Mouse (Mus musculus): ENCODE data around the gene Daglb. TPM values are rescaled to one million over a fixed set of nuclear protein-coding genes. Genes with fewer than 3 reads are reported as not detected.
A peak's percentile ranks its signal among the peaks of the same experiment; 100 is the strongest.

Gene Daglb
- 17.6 and 17.8 TPM in 2 replicates for polyA plus RNA-seq (2014; fragmentation: Nextera tagmentation; extraction: Ambion mirVana)

DNA sequence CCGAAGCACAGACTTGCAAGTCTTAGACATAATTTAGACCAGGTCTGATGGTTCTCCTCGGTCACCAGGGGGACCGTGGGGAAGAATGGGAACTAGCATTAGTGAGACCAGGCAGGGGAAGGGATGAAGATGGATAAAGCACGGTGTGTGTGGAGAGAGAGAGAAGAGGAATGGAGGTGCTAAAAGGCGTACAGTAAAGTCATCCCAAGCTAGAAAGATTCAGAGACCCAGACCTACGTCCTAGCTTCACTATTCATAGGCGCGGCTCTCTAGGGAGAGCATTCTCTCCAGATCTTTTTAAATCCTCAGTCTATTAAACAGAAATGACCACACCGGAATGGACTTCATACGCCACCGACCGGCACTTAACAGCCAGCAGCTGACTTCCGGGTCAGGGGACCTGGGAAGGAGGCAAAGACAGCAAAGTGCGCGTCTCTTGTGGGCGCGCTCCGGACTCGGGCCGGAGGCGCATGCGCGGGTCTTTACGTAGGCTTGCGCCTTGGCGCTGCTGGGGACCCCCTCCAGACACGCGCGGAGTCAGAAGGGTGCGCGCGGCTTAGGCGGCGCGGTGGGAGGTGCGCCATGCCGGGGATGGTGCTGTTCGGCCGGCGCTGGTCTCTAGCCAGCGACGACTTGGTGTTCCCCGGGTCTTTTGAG is at the start of gene Daglb:
Daglb (plus strand) TSS at position 485 of the 657 bp plus-strand sequence.
- Histone ChIP-seq H3K4me2 (ENCODE audit: low read length) (peak within 1 kb of the TSS; percentile 83), H3K4me3 (replicated peaks; ENCODE audit: low read depth, low read length) (peak within 1 kb of the TSS; percentile 78), H3K4me1 (ENCODE audit: control insufficient read depth, insufficient read depth, low read length) (peaks cover 15% of the 10 kb centered on the region), H3K36me3 (ENCODE audit: control insufficient read depth, insufficient read depth, low read length) (peaks cover 19% of the 10 kb centered on the region), H3K27me3 (ENCODE audit: control insufficient read depth, insufficient read depth, low read length) (no peaks in the 10 kb centered on the region), H3K9me3 (ENCODE audit: control insufficient read depth, low read length) (no peaks in the 10 kb centered on the region), H3K9ac (replicated peaks; ENCODE audit: low read length) (peak within 1 kb of the TSS; percentile 78), H3K27ac (replicated peaks; ENCODE audit: low read depth, low read length) (peak within 1 kb of the TSS; percentile 77)
- DNase-seq (peak; percentile 98), ATAC-seq (ENCODE audit: low FRiP score, low TSS enrichment) (peak; percentile 91; the same call in 1 of the 2 replicates)
- 1% methylated on average over 43 of the region's 43 CpGs for WGBS

DNA sequence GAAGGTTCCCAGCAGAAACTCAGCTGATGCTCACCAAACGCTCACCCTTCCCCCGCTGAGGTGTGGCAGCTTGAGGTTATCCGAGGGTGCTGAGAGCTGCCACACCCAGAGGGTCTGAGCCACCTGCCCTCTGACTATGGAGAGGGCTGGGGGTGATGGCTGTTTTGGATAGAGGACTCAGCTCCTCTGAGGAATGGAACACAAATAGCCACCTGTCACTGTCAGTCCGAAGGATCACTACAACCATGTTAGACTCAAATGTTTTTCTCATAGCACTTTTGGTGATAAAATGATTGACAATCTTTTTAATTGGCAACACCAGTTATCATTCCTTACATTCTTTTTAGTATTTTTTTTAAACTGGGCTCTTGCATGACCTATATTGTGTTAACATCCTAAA is 42.9 kb upstream of the Daglb start:
- 91% methylated on average over 4 of the region's 4 CpGs for WGBS

DNA sequence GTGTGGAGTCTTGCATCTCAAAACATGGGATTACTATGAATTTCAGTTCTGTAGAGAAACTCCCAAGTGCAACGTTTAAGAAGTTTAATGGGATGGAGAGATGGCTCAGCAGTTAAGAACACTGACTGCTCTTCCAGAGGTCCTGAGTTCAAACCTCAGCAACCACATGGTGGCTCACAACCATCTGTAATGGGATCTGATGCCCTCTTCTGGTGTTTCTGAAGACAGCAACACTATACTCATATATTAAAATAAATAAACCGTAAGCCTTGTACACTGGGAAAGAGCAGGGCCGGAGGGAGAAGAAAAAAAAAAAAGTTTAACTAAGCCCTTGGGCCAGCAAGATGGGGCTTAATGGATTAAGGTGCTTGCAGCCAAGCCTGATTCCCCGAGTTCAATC is 41.4 kb upstream of the Daglb start:
- Histone ChIP-seq H3K4me1 (ENCODE audit: control insufficient read depth, insufficient read depth, low read length) (no peaks in the 10 kb centered on the region), H3K9ac (replicated peaks; ENCODE audit: low read length) (no peak overlapping the region), H3K27me3 (ENCODE audit: control insufficient read depth, insufficient read depth, low read length) (no peaks in the 10 kb centered on the region), H3K27ac (replicated peaks; ENCODE audit: low read depth, low read length) (no peak overlapping the region), H3K9me3 (ENCODE audit: control insufficient read depth, low read length) (no peaks in the 10 kb centered on the region), H3K4me2 (ENCODE audit: low read length) (no peak overlapping the region), H3K36me3 (ENCODE audit: control insufficient read depth, insufficient read depth, low read length) (peaks cover 44% of the 10 kb centered on the region), H3K4me3 (replicated peaks; ENCODE audit: low read depth, low read length) (no peak overlapping the region)
- ATAC-seq (ENCODE audit: low FRiP score, low TSS enrichment) = no peak
- no peak for DNase-seq
- WGBS = 82% methylated on average over 4 of the region's 4 CpGs

More for the DNA sequence above, 42.9 kb upstream of the Daglb start:
- H3K4me1 ChIP-seq (ENCODE audit: control insufficient read depth, insufficient read depth, low read length) = no peaks in the 10 kb centered on the region
- ATAC-seq (ENCODE audit: low FRiP score, low TSS enrichment) (no peak), DNase-seq (no peak)
- H3K36me3 ChIP-seq (ENCODE audit: control insufficient read depth, insufficient read depth, low read length) = peaks cover 57% of the 10 kb centered on the region
- no peaks in the 10 kb centered on the region for H3K27me3 ChIP-seq (ENCODE audit: control insufficient read depth, insufficient read depth, low read length)
- H3K9ac ChIP-seq (replicated peaks; ENCODE audit: low read length) = no peak overlapping the region
- no peak overlapping the region for H3K27ac ChIP-seq (replicated peaks; ENCODE audit: low read depth, low read length)
- no peak overlapping the region for H3K4me3 ChIP-seq (replicated peaks; ENCODE audit: low read depth, low read length)
- no peaks in the 10 kb centered on the region for H3K9me3 ChIP-seq (ENCODE audit: control insufficient read depth, low read length)
- H3K4me2 ChIP-seq (ENCODE audit: low read length) = no peak overlapping the region

DNA sequence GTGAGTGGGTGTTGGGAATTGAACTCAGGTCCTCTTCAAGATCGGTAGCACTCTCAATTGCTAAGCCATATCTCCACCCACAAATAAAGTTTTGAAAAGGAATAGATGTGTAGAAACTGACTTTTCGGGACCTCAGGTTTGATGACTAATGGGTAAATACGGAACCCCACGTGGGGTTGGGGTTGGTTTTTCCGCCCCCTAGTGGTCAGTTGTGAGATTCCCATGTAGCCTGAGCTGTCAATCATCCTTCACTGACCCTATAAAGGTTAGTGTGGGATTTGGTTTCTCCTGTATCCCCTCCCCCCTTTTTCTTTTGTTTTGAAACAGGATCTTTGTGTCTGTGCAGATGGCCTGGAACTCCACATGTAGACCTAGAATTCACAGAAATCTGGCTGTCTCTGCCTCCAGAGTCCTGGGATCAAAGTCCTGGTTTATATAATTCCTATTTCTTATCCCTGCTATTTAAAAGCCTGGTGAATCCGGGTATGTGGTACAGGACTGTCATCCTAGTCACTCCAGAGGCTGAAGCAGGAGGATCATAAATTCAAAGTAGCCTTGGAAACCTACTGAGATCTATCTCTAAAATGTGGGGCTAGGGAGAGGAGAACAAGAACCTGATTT is 40.4 kb upstream of the Daglb start:
- Histone ChIP-seq H3K36me3 (ENCODE audit: control insufficient read depth, insufficient read depth, low read length) (peaks cover 34% of the 10 kb centered on the region), H3K4me3 (replicated peaks; ENCODE audit: low read depth, low read length) (no peak overlapping the region), H3K9ac (replicated peaks; ENCODE audit: low read length) (no peak overlapping the region), H3K4me2 (ENCODE audit: low read length) (no peak overlapping the region), H3K9me3 (ENCODE audit: control insufficient read depth, low read length) (no peaks in the 10 kb centered on the region), H3K27ac (replicated peaks; ENCODE audit: low read depth, low read length) (no peak overlapping the region), H3K27me3 (ENCODE audit: control insufficient read depth, insufficient read depth, low read length) (no peaks in the 10 kb centered on the region), H3K4me1 (ENCODE audit: control insufficient read depth, insufficient read depth, low read length) (no peaks in the 10 kb centered on the region)
- ATAC-seq (ENCODE audit: low FRiP score, low TSS enrichment) (no peak), DNase-seq (peak; percentile 76)
- 33% methylated on average over 6 of the region's 6 CpGs for WGBS

DNA sequence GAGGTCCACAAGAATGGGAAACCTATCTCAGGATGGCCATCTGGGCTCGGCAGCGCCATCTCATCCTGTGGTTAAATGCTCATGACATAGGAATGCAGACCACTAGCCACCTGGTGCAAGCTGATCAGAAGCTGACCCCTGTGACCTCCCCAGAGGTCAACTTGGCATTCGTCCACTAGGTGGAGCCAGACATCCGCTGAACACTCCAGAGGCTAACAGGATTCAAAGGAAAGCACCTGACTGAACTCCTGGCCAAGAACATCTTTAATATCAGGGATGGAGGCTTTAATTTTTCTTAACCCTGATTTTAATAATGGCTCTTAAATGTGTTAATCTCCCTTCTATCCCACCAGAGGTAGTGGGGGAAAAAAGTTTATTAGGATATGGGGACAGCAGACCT is 30.0 kb upstream of the Daglb start:
- DNase-seq = peak; percentile 79
- Histone ChIP-seq H3K27me3 (ENCODE audit: control insufficient read depth, insufficient read depth, low read length) (no peaks in the 10 kb centered on the region), H3K9me3 (ENCODE audit: control insufficient read depth, low read length) (no peaks in the 10 kb centered on the region), H3K4me3 (replicated peaks; ENCODE audit: low read depth, low read length) (no peak overlapping the region), H3K27ac (replicated peaks; ENCODE audit: low read depth, low read length) (no peak overlapping the region), H3K9ac (replicated peaks; ENCODE audit: low read length) (no peak overlapping the region), H3K4me2 (ENCODE audit: low read length) (no peak overlapping the region), H3K36me3 (ENCODE audit: control insufficient read depth, insufficient read depth, low read length) (no peaks in the 10 kb centered on the region), H3K4me1 (ENCODE audit: control insufficient read depth, insufficient read depth, low read length) (no peaks in the 10 kb centered on the region)
- ATAC-seq (ENCODE audit: low FRiP score, low TSS enrichment) = no peak
- WGBS = 11% methylated on average over 4 of the region's 4 CpGs

DNA sequence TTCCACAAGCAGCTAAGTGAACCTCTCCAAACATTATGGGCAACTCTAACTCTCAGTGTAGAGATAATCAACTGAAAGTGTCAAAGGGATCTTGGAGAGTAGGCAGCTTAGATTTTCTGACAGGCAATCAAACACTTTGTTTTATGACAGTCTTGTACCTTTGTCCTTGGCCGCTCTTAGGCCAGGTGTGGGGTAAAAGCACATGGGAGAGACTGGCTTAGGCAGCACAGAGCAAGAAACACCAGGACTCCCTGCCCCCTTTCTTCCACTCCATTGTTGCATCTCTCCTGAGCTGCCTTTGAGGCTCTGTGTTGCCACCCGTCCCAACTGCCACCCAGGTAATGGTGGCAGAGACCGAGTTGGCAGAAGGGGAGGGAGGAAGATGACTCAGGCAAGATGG is 23.1 kb upstream of the Daglb start:
- H3K27me3 ChIP-seq (ENCODE audit: control insufficient read depth, insufficient read depth, low read length) = no peaks in the 10 kb centered on the region
- DNase-seq = no peak
- no peaks in the 10 kb centered on the region for H3K4me1 ChIP-seq (ENCODE audit: control insufficient read depth, insufficient read depth, low read length)
- no peak overlapping the region for H3K4me2 ChIP-seq (ENCODE audit: low read length)
- no peak overlapping the region for H3K4me3 ChIP-seq (replicated peaks; ENCODE audit: low read depth, low read length)
- no peak overlapping the region for H3K27ac ChIP-seq (replicated peaks; ENCODE audit: low read depth, low read length)
- WGBS = 78% methylated on average over 3 of the region's 3 CpGs
- no peaks in the 10 kb centered on the region for H3K36me3 ChIP-seq (ENCODE audit: control insufficient read depth, insufficient read depth, low read length)
- no peaks in the 10 kb centered on the region for H3K9me3 ChIP-seq (ENCODE audit: control insufficient read depth, low read length)
- no peak for ATAC-seq (ENCODE audit: low FRiP score, low TSS enrichment)
- no peak overlapping the region for H3K9ac ChIP-seq (replicated peaks; ENCODE audit: low read length)

DNA sequence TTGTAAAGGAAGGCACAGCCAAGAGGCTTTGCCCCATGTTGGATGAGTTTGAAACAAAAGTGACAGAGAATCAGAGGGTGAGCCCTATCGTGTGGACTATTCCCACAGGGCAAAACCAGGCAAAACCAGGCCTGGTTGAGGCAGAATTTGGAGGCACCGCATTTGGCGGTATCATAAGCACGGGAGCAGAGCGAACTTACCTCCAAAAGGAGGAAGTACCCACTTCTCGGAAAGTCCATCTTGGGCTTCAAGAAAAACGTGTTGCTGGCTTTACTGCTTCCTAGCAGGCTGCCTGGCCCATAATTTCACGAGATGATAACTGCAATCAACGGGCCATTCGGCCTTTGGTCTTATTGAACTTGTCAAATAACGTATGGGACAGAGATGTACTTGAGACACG is 22.6 kb upstream of the Daglb start:
- no peaks in the 10 kb centered on the region for H3K36me3 ChIP-seq (ENCODE audit: control insufficient read depth, insufficient read depth, low read length)
- DNase-seq (no peak), ATAC-seq (ENCODE audit: low FRiP score, low TSS enrichment) (no peak)
- no peaks in the 10 kb centered on the region for H3K27me3 ChIP-seq (ENCODE audit: control insufficient read depth, insufficient read depth, low read length)
- H3K4me1 ChIP-seq (ENCODE audit: control insufficient read depth, insufficient read depth, low read length) = no peaks in the 10 kb centered on the region
- no peak overlapping the region for H3K27ac ChIP-seq (replicated peaks; ENCODE audit: low read depth, low read length)
- H3K9ac ChIP-seq (replicated peaks; ENCODE audit: low read length) = no peak overlapping the region
- H3K4me2 ChIP-seq (ENCODE audit: low read length) = no peak overlapping the region
- 86% methylated on average over 12 of the region's 12 CpGs for WGBS
- no peaks in the 10 kb centered on the region for H3K9me3 ChIP-seq (ENCODE audit: control insufficient read depth, low read length)
- no peak overlapping the region for H3K4me3 ChIP-seq (replicated peaks; ENCODE audit: low read depth, low read length)

DNA sequence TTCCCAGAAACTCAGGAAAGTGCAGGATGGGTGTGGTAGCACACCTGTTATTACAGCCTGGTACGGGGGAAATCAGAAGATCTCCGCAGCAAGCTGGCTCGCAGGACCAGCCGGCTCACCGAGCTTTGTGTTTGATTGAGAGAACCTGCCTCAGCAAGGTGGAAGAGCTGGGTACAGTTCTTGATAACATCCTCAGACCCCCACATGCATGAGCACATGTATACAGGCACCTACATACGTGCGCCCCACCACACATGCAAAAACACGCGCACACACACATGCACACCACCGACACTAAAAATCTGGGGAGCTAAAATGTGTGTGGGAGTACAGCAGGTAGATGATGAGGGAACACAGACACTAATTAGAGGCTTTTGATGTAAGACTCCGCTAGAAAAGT is 713 bp upstream of the Daglb start:
- Histone ChIP-seq H3K36me3 (ENCODE audit: control insufficient read depth, insufficient read depth, low read length) (peaks cover 17% of the 10 kb centered on the region), H3K27ac (replicated peaks; ENCODE audit: low read depth, low read length) (peak overlapping the region; percentile 77; the same call in 1 of the 2 replicates), H3K27me3 (ENCODE audit: control insufficient read depth, insufficient read depth, low read length) (no peaks in the 10 kb centered on the region), H3K4me1 (ENCODE audit: control insufficient read depth, insufficient read depth, low read length) (peaks cover 15% of the 10 kb centered on the region), H3K9ac (replicated peaks; ENCODE audit: low read length) (peak overlapping the region; percentile 78), H3K4me2 (ENCODE audit: low read length) (peak overlapping the region; percentile 83), H3K9me3 (ENCODE audit: control insufficient read depth, low read length) (no peaks in the 10 kb centered on the region), H3K4me3 (replicated peaks; ENCODE audit: low read depth, low read length) (peak overlapping the region; percentile 78)
- ATAC-seq (ENCODE audit: low FRiP score, low TSS enrichment) (no peak), DNase-seq (peak; percentile 0)
- 83% methylated on average over 11 of the region's 11 CpGs for WGBS

DNA sequence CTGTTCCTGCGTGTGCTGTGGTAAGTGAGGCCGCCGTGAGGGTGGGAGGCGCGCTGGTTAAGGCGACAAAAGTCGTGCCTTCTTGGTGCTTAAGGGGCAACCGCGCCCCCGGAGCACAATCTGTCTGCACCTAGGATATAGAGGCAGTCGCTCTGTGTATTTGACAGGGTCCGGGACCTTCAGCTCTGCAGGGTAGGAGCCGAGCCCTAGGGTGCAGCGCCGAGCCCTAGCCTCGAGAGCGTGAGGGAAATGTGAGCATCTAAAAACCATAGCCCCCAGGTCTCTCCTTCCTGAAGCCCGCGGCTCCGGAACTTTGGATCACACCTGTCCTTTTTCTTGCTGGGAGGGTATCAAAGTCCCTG is 354 bp downstream of the Daglb start:
- Histone ChIP-seq H3K36me3 (ENCODE audit: control insufficient read depth, insufficient read depth, low read length) (peaks cover 22% of the 10 kb centered on the region), H3K9ac (replicated peaks; ENCODE audit: low read length) (peak overlapping the region; percentile 78), H3K4me1 (ENCODE audit: control insufficient read depth, insufficient read depth, low read length) (peaks cover 15% of the 10 kb centered on the region), H3K9me3 (ENCODE audit: control insufficient read depth, low read length) (no peaks in the 10 kb centered on the region), H3K4me3 (replicated peaks; ENCODE audit: low read depth, low read length) (peak overlapping the region; percentile 78), H3K27me3 (ENCODE audit: control insufficient read depth, insufficient read depth, low read length) (no peaks in the 10 kb centered on the region), H3K4me2 (ENCODE audit: low read length) (peak overlapping the region; percentile 83), H3K27ac (replicated peaks; ENCODE audit: low read depth, low read length) (peak overlapping the region; percentile 77)
- under 1% methylated on average over 20 of the region's 20 CpGs for WGBS
- DNase-seq (no peak), ATAC-seq (ENCODE audit: low FRiP score, low TSS enrichment) (peak; percentile 68; the same call in 1 of the 2 replicates)

Data from midbrain, embryonic 14.5 days (tissue).